Mouse (Mus musculus) forebrain, embryonic 16.5 days (tissue): ENCODE data around the gene Olfr1411. TPM values are rescaled to one million over a fixed set of nuclear protein-coding genes. Genes with fewer than 3 reads are reported as not detected.

Experiments
- ATAC-seq: fragments of 200-750 bp; cut with Nextera tagmentation; 2 replicates; pipeline ENCODE4 v1.8.0; 2017; ENCODE audit warnings: mild to moderate bottlenecking, moderate library complexity
- H3K27ac ChIP-seq: fragments of 300-500 bp; sonication (generic); 2 replicates; pipeline ENCODE4 v1.5.1; 2014; ENCODE audit warnings: low read length, control low read depth
- H3K27me3 ChIP-seq: fragments of 300-500 bp; sonication (generic); replicated peaks from 2 replicates; pipeline ENCODE4 v1.6.1; 2014; ENCODE audit warnings: low read length; ENCODE audit not compliant: control insufficient read depth, insufficient read depth
- H3K36me3 ChIP-seq: fragments of 300-500 bp; sonication (generic); 2 replicates; pipeline ENCODE4 v1.6.1; 2014; ENCODE audit not compliant: control insufficient read depth, insufficient read depth
- H3K4me1 ChIP-seq: fragments of 300-500 bp; sonication (generic); replicated peaks from 2 replicates; pipeline ENCODE4 v1.6.1; 2014; ENCODE audit warnings: low read length; ENCODE audit not compliant: control insufficient read depth, insufficient read depth
- H3K4me2 ChIP-seq: fragments of 300-500 bp; sonication (generic); 2 replicates; pipeline ENCODE4 v1.6.1; 2014; ENCODE audit warnings: mild to moderate bottlenecking, low read length, control low read depth
- H3K4me3 ChIP-seq: fragments of 300-500 bp; sonication (generic); replicated peaks from 2 replicates; pipeline ENCODE4 v1.5.1; 2014; ENCODE audit warnings: mild to moderate bottlenecking, low read length, control low read depth
- H3K9ac ChIP-seq: fragments of 300-500 bp; sonication (generic); replicated peaks from 2 replicates; pipeline ENCODE4 v1.6.1; 2014; ENCODE audit warnings: low read depth, low read length, control low read depth
- H3K9me3 ChIP-seq: fragments of 300-500 bp; sonication (generic); 2 replicates; pipeline ENCODE4 v1.6.1; 2016; ENCODE audit warnings: low read length; ENCODE audit not compliant: control insufficient read depth
- WGBS: fragments of 180-500 bp; shearing (Covaris S2); extraction: QIAGEN DNeasy Blood & Tissue Kit; methylation state at CpG from one replicate; pipeline ENCODE4 v1.1.7; 2014; 5-methylcytosine and 5-hydroxymethylcytosine counted together
- polyA plus RNA-seq: library from polyadenylated mRNA; unstranded; fragments of >200 nt; fragmentation: Nextera tagmentation; extraction: Ambion mirVana; gene quantifications from 2 replicates; pipeline ENCODE4 v1.2.1, GENCODE M21; 2015

The Olfr1411 gene
- polyA plus RNA-seq, 1 experiment from 2014 or later: not detected

DNA sequence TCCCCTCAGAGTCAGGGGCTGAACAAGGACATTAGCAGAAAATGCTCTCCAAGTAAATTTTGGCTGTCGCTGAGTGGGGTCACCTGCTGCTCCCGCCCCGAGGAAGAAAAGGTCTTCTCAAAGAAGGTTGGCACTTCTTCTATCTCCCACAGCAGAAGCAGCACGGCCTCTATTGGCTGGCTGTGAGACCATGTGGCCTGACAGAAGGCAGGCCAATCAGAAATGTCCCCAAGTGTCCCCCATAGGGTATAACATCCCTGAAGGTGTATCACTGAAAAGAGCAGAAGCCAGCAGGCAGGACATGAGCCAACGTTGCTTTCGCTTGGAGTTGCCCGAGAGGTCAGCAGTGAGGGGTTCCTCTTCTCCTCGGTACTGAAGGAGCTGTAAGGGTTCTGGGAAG is 41.8 kb downstream of the Olfr1411 start:
- ATAC-seq: no peak
- peaks cover 10% of the 10 kb centered on the region for H3K36me3 ChIP-seq
- no peaks in the 10 kb centered on the region for H3K9me3 ChIP-seq
- no peak overlapping the region for H3K9ac ChIP-seq
- WGBS: 90% methylated on average over 8 of the region's 8 CpGs
- H3K4me1 ChIP-seq: peaks cover 14% of the 10 kb centered on the region
- H3K4me3 ChIP-seq: no peak overlapping the region
- no peak overlapping the region for H3K27ac ChIP-seq
- no peaks in the 10 kb centered on the region for H3K27me3 ChIP-seq
- H3K4me2 ChIP-seq: no peak overlapping the region

DNA sequence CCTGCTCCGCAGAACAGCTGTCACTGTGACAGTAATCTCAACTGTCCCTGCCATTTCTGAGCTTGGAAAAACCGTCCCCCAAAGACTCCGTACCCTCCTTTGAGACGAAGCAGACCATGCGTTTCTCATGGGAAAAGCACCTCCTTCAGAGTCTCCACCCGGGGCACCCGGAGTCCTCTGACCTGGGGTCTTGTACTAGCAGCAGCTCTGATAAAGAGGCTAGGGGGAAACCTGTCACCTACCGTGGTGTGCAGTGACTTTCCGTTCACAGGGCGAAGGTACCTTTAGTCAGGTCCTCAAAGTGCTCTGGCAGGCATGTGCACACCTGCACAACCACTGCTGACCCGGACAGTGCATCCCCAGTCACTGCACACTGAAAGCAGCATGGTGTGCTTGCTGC is 42.5 kb downstream of the Olfr1411 start:
- Histone ChIP-seq H3K4me2 (no peak overlapping the region), H3K36me3 (peaks cover 10% of the 10 kb centered on the region), H3K4me1 (peaks cover 16% of the 10 kb centered on the region), H3K27ac (no peak overlapping the region), H3K9ac (no peak overlapping the region), H3K9me3 (no peaks in the 10 kb centered on the region), H3K27me3 (no peaks in the 10 kb centered on the region), H3K4me3 (no peak overlapping the region)
- ATAC-seq: no peak
- 91% methylated on average over 11 of the region's 11 CpGs for WGBS

DNA sequence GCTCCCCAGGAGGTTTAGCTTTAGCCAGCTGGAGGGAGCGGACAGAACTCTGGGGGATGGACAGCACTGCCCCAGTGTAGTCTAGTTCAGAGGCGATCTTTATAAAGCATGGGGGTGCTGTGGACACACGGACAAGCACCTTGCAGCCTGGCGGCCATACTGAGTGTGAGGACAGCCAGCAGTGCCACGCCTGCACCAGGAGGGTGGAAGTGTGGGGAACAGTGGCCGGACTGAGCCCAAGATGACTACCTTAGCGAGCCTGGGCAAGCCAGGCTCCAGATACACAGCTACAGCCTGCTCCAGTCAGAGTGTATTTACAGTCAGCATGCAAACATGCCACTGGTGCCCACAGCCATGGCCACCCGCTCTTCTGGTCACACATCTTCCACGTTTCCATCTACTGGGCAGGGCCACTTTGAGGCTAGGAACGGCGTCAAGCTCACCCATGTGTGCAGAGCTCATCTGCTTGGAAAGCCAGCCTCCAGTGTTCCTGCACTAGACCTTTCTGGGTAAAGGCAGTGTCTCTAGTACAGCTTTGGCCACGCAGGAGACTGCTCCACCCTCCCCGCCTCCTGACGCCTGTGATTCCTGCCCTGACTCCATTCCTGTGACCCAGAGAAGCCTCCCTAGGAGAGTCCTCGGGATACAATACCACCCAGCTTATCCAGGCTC is 43.4 kb downstream of the Olfr1411 start:
- H3K9ac ChIP-seq: no peak overlapping the region
- no peak for ATAC-seq
- peaks cover 10% of the 10 kb centered on the region for H3K36me3 ChIP-seq
- H3K27me3 ChIP-seq: no peaks in the 10 kb centered on the region
- no peak overlapping the region for H3K4me2 ChIP-seq
- no peak overlapping the region for H3K27ac ChIP-seq
- WGBS: 92% methylated on average over 15 of the region's 15 CpGs
- H3K4me1 ChIP-seq: peaks cover 20% of the 10 kb centered on the region
- H3K4me3 ChIP-seq: no peak overlapping the region
- H3K9me3 ChIP-seq: no peaks in the 10 kb centered on the region

GRCm38 (mm10) chr1:92638181-92638580 is 44.0 kb downstream of the Olfr1411 start:
- no peak overlapping the region for H3K9ac ChIP-seq
- peaks cover 10% of the 10 kb centered on the region for H3K36me3 ChIP-seq
- H3K4me1 ChIP-seq: peaks cover 20% of the 10 kb centered on the region
- 94% methylated on average over 3 of the region's 3 CpGs for WGBS
- no peak overlapping the region for H3K4me3 ChIP-seq
- no peaks in the 10 kb centered on the region for H3K27me3 ChIP-seq
- H3K9me3 ChIP-seq: no peaks in the 10 kb centered on the region
- no peak overlapping the region for H3K27ac ChIP-seq
- no peak overlapping the region for H3K4me2 ChIP-seq
- no peak for ATAC-seq

- H3K27ac ChIP-seq: no peak overlapping the region
- peaks cover 10% of the 10 kb centered on the region for H3K36me3 ChIP-seq
- no peaks in the 10 kb centered on the region for H3K9me3 ChIP-seq
- no peak overlapping the region for H3K4me3 ChIP-seq
- no peaks in the 10 kb centered on the region for H3K27me3 ChIP-seq
- peaks cover 20% of the 10 kb centered on the region for H3K4me1 ChIP-seq
- no peak overlapping the region for H3K4me2 ChIP-seq
- H3K9ac ChIP-seq: no peak overlapping the region
- ATAC-seq: no peak
- WGBS: 95% methylated on average over 4 of the region's 4 CpGs
These were observed 44.5 kb downstream of the Olfr1411 start for GRCm38 (mm10) chr1:92638736-92639135.

- 90% methylated on average over 6 of the region's 6 CpGs for WGBS
- H3K4me2 ChIP-seq: peak overlapping the region; percentile 98
- H3K27ac ChIP-seq: no peak overlapping the region
- H3K9me3 ChIP-seq: no peaks in the 10 kb centered on the region
- ATAC-seq: no peak
- no peak overlapping the region for H3K4me3 ChIP-seq
- H3K9ac ChIP-seq: no peak overlapping the region
- H3K36me3 ChIP-seq: peaks cover 10% of the 10 kb centered on the region
- peaks cover 20% of the 10 kb centered on the region for H3K4me1 ChIP-seq
- no peaks in the 10 kb centered on the region for H3K27me3 ChIP-seq
These were observed 46.2 kb downstream of the Olfr1411 start for GRCm38 (mm10) chr1:92640393-92640792.

DNA sequence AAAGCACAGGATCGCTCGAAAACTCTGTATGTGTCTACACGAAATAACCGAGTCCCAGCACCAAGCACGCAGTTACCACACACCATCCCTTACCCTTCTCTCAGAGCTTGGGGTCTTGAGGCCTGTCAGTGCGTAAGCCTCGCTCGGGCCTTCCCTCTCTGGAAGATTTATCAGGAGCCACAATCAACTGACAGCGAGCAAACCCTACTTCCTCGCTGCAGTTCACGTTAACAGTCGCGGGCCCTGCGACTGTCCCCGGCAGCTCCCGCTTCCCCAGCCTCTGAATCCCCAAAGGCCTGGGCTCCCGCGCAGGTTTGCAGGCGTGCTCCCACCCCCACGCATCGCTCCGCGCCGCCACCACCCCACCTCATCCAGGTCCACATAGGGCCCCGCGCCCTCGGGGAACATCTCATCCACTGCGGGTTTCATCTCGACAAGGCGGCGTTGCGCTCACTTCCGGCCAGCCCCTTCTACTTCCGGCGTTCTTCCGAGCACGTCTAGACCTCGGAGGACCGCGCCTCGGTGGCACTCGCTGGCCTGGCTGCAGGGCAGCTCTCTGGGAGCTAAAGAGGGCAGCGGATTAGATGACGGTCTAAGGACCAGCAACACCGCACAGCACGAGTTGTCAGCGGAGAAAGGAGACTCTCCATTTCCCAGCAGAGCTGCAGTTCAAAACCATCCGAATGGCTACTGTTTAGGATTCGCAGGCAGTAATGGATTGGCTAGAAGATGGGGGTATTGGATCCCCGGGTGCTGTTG is 47.5 kb downstream of the Olfr1411 start, which contains the start of gene Cops9:
Gene Cops9 (minus strand): TSS at position 472 of the 759 bp plus-strand sequence.
- Histone ChIP-seq H3K36me3 (peaks cover 3% of the 10 kb centered on the region), H3K9me3 (no peaks in the 10 kb centered on the region), H3K27ac (peak within 1 kb of the TSS; percentile 79), H3K4me2 (peak within 1 kb of the TSS; percentile 98), H3K4me3 (peak within 1 kb of the TSS; percentile 83), H3K4me1 (peaks cover 20% of the 10 kb centered on the region), H3K9ac (peak within 1 kb of the TSS; percentile 91), H3K27me3 (no peaks in the 10 kb centered on the region)
- peak; percentile 96 for ATAC-seq
- WGBS: 2% methylated on average over 50 of the region's 50 CpGs

DNA sequence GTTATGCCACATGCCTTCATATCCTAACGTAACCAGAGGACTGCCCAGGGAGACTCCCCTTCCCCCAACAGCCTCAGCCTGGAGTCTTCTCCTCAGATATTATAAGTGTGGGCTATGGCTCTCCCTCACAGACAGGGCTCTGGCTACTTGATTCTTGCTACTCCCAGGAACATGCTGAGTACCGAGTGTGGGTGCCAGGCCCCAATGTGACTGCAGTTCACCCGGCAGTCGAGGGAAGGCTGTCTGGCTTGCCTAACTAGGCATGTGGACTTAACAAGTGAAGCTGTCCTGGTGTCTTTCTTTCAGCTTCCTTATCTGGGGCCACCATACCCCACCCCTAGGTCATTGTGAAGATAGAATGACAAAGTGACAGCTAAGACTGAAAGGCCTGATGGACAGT is 49.5 kb downstream of the Olfr1411 start:
- H3K4me2 ChIP-seq: no peak overlapping the region
- 87% methylated on average over 4 of the region's 4 CpGs for WGBS
- no peak overlapping the region for H3K4me3 ChIP-seq
- H3K9me3 ChIP-seq: no peaks in the 10 kb centered on the region
- no peaks in the 10 kb centered on the region for H3K27me3 ChIP-seq
- H3K27ac ChIP-seq: no peak overlapping the region
- H3K36me3 ChIP-seq: no peaks in the 10 kb centered on the region
- no peak for ATAC-seq
- H3K4me1 ChIP-seq: peaks cover 22% of the 10 kb centered on the region
- H3K9ac ChIP-seq: no peak overlapping the region

- no peak for ATAC-seq
- no peak overlapping the region for H3K4me2 ChIP-seq
- no peak overlapping the region for H3K9ac ChIP-seq
- WGBS: 87% methylated on average over 5 of the region's 5 CpGs
- H3K4me3 ChIP-seq: no peak overlapping the region
- no peaks in the 10 kb centered on the region for H3K9me3 ChIP-seq
- H3K36me3 ChIP-seq: no peaks in the 10 kb centered on the region
- H3K27me3 ChIP-seq: no peaks in the 10 kb centered on the region
- H3K4me1 ChIP-seq: peaks cover 18% of the 10 kb centered on the region
- no peak overlapping the region for H3K27ac ChIP-seq
These were observed 50.7 kb downstream of the Olfr1411 start for GRCm38 (mm10) chr1:92644916-92645315.
